Mouse (Mus musculus) spleen, adult 2 months (tissue): ENCODE measurements around the gene Gm5622.
"Not testable (repeated sequence)": the region's sequence is repeated elsewhere in the genome, so short reads cannot be mapped to it uniquely, and the experiment has no call there.

Experiments
- CTCF ChIP-seq: fragments of 200-500 bp; IDR thresholded peaks from 2 replicates; pipeline ENCODE4 v1.5.1; 2011; ENCODE audit warnings: mild to moderate bottlenecking, inconsistent platforms; ENCODE audit not compliant: insufficient read depth, insufficient read length, insufficient replicate concordance; ENCODE audit errors: extremely low read depth
- POLR2A ChIP-seq: fragments of 200-500 bp; IDR thresholded peaks from 2 replicates; pipeline ENCODE4 v1.6.1; 2011; ENCODE audit warnings: low read depth, low read length, inconsistent platforms

DNA sequence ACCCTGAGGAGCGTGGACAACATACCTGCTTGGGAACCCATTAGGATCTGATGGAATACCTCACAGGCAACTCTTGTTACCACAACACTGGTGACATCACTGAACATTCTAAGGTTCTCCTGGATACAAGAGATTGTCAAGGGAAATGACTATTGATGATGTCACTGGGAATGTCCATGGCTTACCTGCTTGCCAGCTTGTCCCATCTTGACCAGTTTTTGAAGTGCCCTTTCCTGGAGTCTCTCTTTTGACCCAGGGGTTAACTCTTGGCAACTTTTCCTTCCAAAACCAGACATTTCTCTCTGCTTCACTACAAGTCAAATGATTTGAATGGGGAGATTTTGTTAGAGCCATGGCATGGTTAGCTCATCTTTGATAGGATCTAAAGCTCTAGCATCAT, 83.0 kb downstream of the Gm5622 start, which contains the start of gene Gm4181:
- TF ChIP-seq CTCF, POLR2A: not testable (repeated sequence)
